Mouse (Mus musculus) gonadal fat pad, adult 2 months (tissue): ENCODE measurements around the gene Tlr8. TPM values are rescaled to one million over a fixed set of nuclear protein-coding genes. Genes with fewer than 3 reads are reported as not detected.

Experiments
- DNase-seq: peaks from one replicate; pipeline ENCODE4 v3.0.0-alpha.2; 2012; ENCODE audit warnings: low read depth
- polyA plus RNA-seq: library from polyadenylated mRNA; depleted of rRNA; stranded (reverse); fragments of >200 nt; gene quantifications from 2 replicates; pipeline ENCODE4 v1.2.3, GENCODE M21; 2012; rRNA removed

Gene Tlr8
- polyA plus RNA-seq, 1 experiment, result 2.2 TPM

- peak; percentile 51 for DNase-seq
Measured at GRCm38 (mm10) chrX:167205813-167206520, 58.2 kb downstream of the Tlr8 start.

DNA sequence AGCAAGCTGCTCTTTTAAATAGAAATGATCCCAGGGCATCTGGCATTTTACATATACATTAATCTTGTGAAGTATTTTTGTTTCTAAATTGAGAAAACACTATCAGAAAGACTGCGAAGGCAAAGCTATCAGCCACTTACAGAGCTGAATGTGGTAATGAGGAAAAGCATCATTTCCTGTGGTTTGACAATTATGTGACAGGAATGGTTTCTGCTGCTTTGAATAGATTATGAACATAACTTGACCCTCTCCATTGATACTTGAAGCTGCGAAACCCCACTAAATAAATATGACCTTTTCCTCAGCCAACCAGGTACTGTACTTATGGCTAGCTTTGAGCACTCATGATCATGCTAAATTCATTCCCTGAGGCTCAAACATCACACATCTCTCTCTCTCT is 62.8 kb downstream of the Tlr8 start:
- DNase-seq, result no peak

DNA sequence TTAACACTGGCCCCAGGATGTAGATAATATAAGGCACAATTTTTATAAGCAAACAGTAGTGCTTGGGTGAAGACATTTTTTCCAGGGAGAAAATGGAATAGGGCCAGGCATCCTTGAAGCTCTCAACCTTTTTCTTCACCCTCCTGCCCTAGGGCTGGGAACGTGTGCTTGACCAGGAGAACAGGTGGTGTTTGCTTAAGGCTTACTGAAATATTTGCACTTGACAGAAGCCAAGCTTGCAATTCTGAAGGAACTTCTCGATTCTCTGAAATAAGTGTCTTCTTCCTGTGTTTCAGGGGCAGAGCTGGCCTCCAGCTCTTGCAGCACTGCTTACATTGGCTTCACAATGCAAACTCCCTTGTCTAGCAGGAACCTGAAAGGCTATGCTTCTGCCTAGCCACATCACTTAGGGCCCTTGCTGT is 68.9 kb downstream of the Tlr8 start:
- DNase-seq, result no peak

Other genes starting within 250 kb of the Tlr8 start
- 749 and 958 TPM in 2 replicates for gene Tmsb4x, start 55.0 kb downstream of the Tlr8 start, polyA plus RNA-seq
- gene Tlr7, start 66.2 kb upstream of the Tlr8 start, polyA plus RNA-seq, result 0.76 and 0.97 TPM in 2 replicates
- 37.1 and 43.8 TPM in 2 replicates for gene Prps2, start 118.4 kb upstream of the Tlr8 start, polyA plus RNA-seq